Mouse (Mus musculus) ES-CJ7 (cell line): ENCODE measurements around the gene Cish.

ENCODE experiments used
- DNase-seq: peaks from one replicate; pipeline ENCODE4 v3.0.0; 2011; ENCODE audit warnings: low read depth, low spot score

Cish gene

GRCm38 (mm10) chr9:107315791-107316190 lies 20.0 kb downstream of the Cish start:
- DNase-seq, result no peak

- no peak for DNase-seq
These were observed 26.7 kb downstream of the Cish start for GRCm38 (mm10) chr9:107322461-107323050.

- no peak for DNase-seq
These were observed 27.7 kb downstream of the Cish start for GRCm38 (mm10) chr9:107323558-107323957.

GRCm38 (mm10) chr9:107324799-107325561 lies 29.2 kb downstream of the Cish start:
- no peak for DNase-seq

- DNase-seq, result no peak
These were observed 30.1 kb downstream of the Cish start for GRCm38 (mm10) chr9:107325904-107326303.

GRCm38 (mm10) chr9:107327879-107328620 lies 32.2 kb downstream of the Cish start:
- no peak for DNase-seq

GRCm38 (mm10) chr9:107330791-107331190 lies 35.0 kb downstream of the Cish start:
- DNase-seq, result no peak

GRCm38 (mm10) chr9:107333686-107334085 lies 37.9 kb downstream of the Cish start:
- DNase-seq, result no peak

- no peak for DNase-seq
These were observed 38.5 kb downstream of the Cish start for GRCm38 (mm10) chr9:107334356-107334755.

- no peak for DNase-seq
These were observed 39.2 kb downstream of the Cish start for GRCm38 (mm10) chr9:107335046-107335445.

- peak; percentile 60 for DNase-seq
These were observed 40.1 kb downstream of the Cish start for GRCm38 (mm10) chr9:107335909-107336308.

- DNase-seq, result no peak
These were observed 40.6 kb downstream of the Cish start for GRCm38 (mm10) chr9:107336386-107336785.

GRCm38 (mm10) chr9:107338172-107338883 lies 42.5 kb downstream of the Cish start, which contains the start of gene Hemk1:
Gene Hemk1 (minus strand): TSS chr9:107338350.
- DNase-seq, result peak; percentile 90

- DNase-seq, result peak; percentile 94
These were observed 44.5 kb downstream of the Cish start, which contains the start of gene 6430571L13Rik for GRCm38 (mm10) chr9:107340267-107340859. Gene 6430571L13Rik (plus strand): TSS chr9:107340602.

GRCm38 (mm10) chr9:107340911-107341645 lies 45.3 kb downstream of the Cish start:
- DNase-seq, result no peak

- no peak for DNase-seq
These were observed 46.4 kb downstream of the Cish start for GRCm38 (mm10) chr9:107342201-107342709.

GRCm38 (mm10) chr9:107343146-107343943 lies 47.5 kb downstream of the Cish start:
- no peak for DNase-seq

- no peak for DNase-seq
These were observed 48.2 kb downstream of the Cish start for GRCm38 (mm10) chr9:107344027-107344426.

- DNase-seq, result no peak
These were observed 50.3 kb downstream of the Cish start for GRCm38 (mm10) chr9:107346081-107346480.
